Mouse (Mus musculus) gastrocnemius, postnatal 25 days (tissue): Measurements from ENCODE around the gene Bcl11b. TPM values are rescaled to one million over a fixed set of nuclear protein-coding genes. Genes with fewer than 3 reads are reported as not detected.

Experiments
- DNase-seq: peaks from one replicate; pipeline ENCODE4 v3.0.0; 2022
- total RNA-seq, 2 experiments: library from RNA; stranded (reverse); gene quantifications; 1 replicate in 1 of 2; 2 replicates in 1 of 2; pipeline ENCODE4 v1.2.3; 2021

The Bcl11b gene
- total RNA-seq, 2 experiments from 2014 or later: 0.27 TPM; not detected in 1

GRCm38 (mm10) chr12:107971081-107971780, 32.2 kb downstream of the Bcl11b start:
- DNase-seq: no peak

DNA sequence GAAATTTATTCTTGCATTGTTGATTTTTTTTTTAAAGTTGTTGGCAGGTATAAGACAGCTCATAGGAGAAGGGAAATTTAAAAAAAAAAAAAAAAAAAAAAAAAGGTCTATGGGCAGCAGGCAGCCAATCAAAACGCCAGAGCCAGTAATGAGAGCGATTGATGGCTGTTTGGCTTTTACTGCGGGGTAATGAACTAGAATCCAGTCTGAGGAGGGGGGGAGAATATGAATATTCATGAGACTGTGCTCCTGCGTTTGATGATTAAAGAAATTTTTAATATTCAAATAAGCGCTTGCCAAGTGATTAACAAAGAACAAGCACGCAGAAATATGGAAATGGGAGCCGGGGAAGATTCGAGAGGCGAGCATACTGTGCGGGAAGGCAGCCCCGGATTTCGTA, 32.8 kb downstream of the Bcl11b start:
- DNase-seq: no peak

DNA sequence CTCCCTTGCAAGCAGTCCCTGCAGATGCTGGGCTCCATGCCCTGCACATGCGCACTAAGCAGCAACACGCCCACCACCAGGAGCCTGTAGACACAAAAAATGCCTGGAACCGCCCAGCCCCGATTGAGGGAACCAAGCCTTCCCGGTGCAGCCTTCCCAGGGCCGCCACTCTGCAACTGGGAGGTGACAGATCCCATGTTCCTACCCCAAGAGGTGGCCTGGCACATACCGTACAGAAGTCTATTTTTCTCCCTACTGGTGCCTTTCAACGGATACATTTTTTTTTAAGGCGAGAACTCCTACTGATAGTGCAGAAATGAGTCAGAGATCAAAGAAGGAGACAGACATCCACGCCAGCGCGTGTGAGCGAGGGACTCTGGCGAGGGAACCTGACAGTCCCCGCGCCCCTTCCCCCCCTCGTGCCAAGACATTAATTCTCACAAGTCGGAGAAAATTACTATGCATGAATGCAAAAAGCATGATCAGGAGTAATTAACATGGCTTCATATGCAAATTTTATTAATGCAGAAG, 33.5 kb downstream of the Bcl11b start:
- no peak for DNase-seq

- DNase-seq: no peak
These were observed 34.3 kb downstream of the Bcl11b start for GRCm38 (mm10) chr12:107969126-107969525.

DNA sequence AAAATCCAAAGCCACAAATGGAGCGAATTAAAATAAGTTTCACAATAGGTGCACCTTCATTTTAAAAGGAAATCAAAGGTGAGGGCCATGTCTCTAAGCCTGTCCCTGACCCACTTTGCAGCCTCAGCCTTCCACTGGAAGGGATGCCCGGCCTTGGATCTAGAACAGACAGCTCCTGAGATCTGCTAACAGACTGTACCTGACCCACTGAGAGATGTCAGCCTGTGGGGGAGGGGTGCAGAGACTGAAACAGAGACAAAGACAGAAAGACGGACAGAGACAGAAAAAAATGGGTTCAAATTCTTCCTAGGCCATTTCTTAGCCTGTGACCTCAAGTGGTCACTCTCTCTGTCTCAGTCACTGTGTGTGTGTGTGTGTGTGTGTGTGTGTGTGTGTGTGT, 35.1 kb downstream of the Bcl11b start:
- DNase-seq: no peak

GRCm38 (mm10) chr12:107967026-107967425, 36.4 kb downstream of the Bcl11b start:
- no peak for DNase-seq

GRCm38 (mm10) chr12:107965103-107965502, 38.3 kb downstream of the Bcl11b start:
- no peak for DNase-seq

GRCm38 (mm10) chr12:107964396-107965085, 38.9 kb downstream of the Bcl11b start:
- DNase-seq: no peak

DNA sequence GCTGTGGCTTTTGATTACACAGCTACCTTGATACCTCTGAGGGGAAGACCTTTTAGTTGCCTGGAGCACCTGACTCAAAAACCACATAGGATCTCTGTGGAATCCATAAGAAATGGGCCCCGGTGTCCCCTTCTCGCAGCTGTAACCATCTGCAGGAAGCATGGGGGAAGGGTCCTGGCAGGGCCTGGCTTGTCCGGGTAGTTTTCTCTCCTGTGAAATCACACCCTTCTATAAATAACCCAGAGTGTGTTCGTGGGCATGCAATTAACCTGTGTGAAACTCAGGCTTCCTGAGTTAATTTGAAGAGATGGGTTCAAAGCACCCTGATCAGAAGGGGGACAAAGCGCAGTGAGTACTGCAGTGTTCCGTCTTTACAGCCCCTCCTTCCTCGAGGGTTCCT, 40.5 kb downstream of the Bcl11b start:
- DNase-seq: no peak

GRCm38 (mm10) chr12:107961843-107962242, 41.6 kb downstream of the Bcl11b start:
- DNase-seq: no peak

- peak; percentile 28 for DNase-seq
These were observed 42.5 kb downstream of the Bcl11b start for GRCm38 (mm10) chr12:107960789-107961491.

- DNase-seq: no peak
These were observed 43.0 kb downstream of the Bcl11b start for GRCm38 (mm10) chr12:107960365-107960764.

- DNase-seq: no peak
These were observed 43.5 kb downstream of the Bcl11b start for GRCm38 (mm10) chr12:107959872-107960271.

GRCm38 (mm10) chr12:107953044-107953684, 50.2 kb downstream of the Bcl11b start:
- no peak for DNase-seq

- DNase-seq: no peak
These were observed 51.1 kb downstream of the Bcl11b start for GRCm38 (mm10) chr12:107952318-107952724.

GRCm38 (mm10) chr12:107950667-107951179, 52.7 kb downstream of the Bcl11b start:
- no peak for DNase-seq

DNA sequence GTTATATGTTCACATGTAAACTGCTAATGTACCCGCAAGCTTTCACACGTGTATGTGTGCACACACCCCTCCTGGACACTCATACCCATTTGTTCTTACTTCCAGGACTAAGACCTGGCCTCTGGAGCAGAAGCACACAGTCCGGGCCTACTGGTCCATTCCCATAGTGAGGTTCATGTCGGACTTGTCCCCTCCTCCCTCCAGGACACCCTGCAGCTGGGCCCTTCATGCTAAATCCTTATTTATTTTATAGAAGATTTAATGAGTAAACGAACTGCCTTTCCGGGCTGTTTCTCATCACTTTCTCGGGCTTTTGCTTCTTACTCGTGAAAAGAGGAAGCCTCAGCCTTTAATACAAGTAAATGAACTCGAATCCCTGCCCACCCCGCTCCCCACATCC, 54.0 kb downstream of the Bcl11b start:
- DNase-seq: no peak

DNA sequence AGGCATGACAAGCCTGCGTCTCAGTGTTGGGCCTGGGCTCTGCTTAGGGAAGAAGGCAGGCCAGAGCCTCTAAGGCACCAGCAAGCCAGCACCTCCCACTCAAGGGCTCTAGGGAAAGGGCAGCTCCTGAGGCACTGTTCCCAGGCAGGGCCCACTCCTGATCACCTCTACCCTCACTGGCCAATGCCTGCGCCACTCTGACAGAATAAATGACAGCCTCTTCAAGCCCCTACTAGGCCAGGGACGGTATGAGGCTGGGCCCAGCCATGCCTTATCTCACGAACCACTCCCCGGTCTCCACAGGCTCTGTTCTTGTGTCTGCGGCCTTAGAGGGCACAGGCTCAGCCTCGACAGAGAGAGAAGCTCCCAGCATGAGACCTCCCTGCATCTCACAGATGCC, 61.3 kb downstream of the Bcl11b start:
- DNase-seq: no peak

GRCm38 (mm10) chr12:107940774-107941173, 62.6 kb downstream of the Bcl11b start:
- DNase-seq: no peak

GRCm38 (mm10) chr12:107939177-107939576, 64.2 kb downstream of the Bcl11b start:
- no peak for DNase-seq

GRCm38 (mm10) chr12:107936972-107937371, 66.4 kb downstream of the Bcl11b start:
- no peak for DNase-seq

GRCm38 (mm10) chr12:107936406-107936805, 67.0 kb downstream of the Bcl11b start:
- no peak for DNase-seq
